Mouse (Mus musculus) heart, embryonic 13.5 days (tissue): ENCODE measurements around the gene Pmf1. TPM values are rescaled to one million over a fixed set of nuclear protein-coding genes. Genes with fewer than 3 reads are reported as not detected.

Source experiments
- microRNA-seq: library from miRNA; unstranded; fragments of <30 nt; microRNA quantifications from one replicate; pipeline ENCODE4, GENCODE M21; 2016
- polyA plus RNA-seq: library from polyadenylated mRNA; unstranded; fragments of >200 nt; fragmentation: Nextera tagmentation; extraction: Ambion mirVana; gene quantifications from 2 replicates; pipeline ENCODE4 v1.2.1, GENCODE M21; 2015

Gene Pmf1
- polyA plus RNA-seq, 1 experiment from 2014 or later, result 112 TPM

Small RNAs within 50 kb of the gene (microRNA-seq; reads per million reads assigned to microRNA genes)
- not detected for gene Mir7011

Other genes starting within 250 kb of the Pmf1 start
- gene Rhbg, start 155.6 kb downstream of the Pmf1 start, polyA plus RNA-seq, result 0.13 and 0.76 TPM in 2 replicates
- gene Gm38392, start 123.1 kb downstream of the Pmf1 start, polyA plus RNA-seq, result 0.79 TPM in 1 of 2 replicates, not detected in the other
- gene Tsacc, start 113.3 kb downstream of the Pmf1 start, polyA plus RNA-seq, result 13.7 and 14.9 TPM in 2 replicates
- gene Cct3, start 113.2 kb downstream of the Pmf1 start, polyA plus RNA-seq, result 400 and 448 TPM in 2 replicates
- gene Glmp, start 85.3 kb downstream of the Pmf1 start, polyA plus RNA-seq, result 160 and 173 TPM in 2 replicates
- gene Tmem79, start 74.2 kb downstream of the Pmf1 start, polyA plus RNA-seq, result 1.6 TPM in 2 replicates
- 43.9 and 44.2 TPM in 2 replicates for gene Smg5, start 74.1 kb downstream of the Pmf1 start, polyA plus RNA-seq
- gene Paqr6, start 45.7 kb downstream of the Pmf1 start, polyA plus RNA-seq, result 2.6 and 3.8 TPM in 2 replicates
- not detected in 2 replicates for gene Bglap3, start 37.6 kb downstream of the Pmf1 start, polyA plus RNA-seq
- not detected in 2 replicates for gene Bglap2, start 31.6 kb downstream of the Pmf1 start, polyA plus RNA-seq
- not detected in 2 replicates for gene Bglap, start 25.9 kb downstream of the Pmf1 start, polyA plus RNA-seq
- gene Slc25a44, start 14.8 kb upstream of the Pmf1 start, polyA plus RNA-seq, result 12.0 and 12.5 TPM in 2 replicates
- 1.3 and 1.7 TPM in 2 replicates for gene Sema4a, start 50.9 kb upstream of the Pmf1 start, polyA plus RNA-seq
- 86.7 and 97.1 TPM in 2 replicates for gene Lmna, start 99.6 kb upstream of the Pmf1 start, polyA plus RNA-seq
- 9.9 and 10.1 TPM in 2 replicates for gene Mex3a, start 122.1 kb upstream of the Pmf1 start, polyA plus RNA-seq
- 1.1 and 1.5 TPM in 2 replicates for gene Rab25, start 138.0 kb upstream of the Pmf1 start, polyA plus RNA-seq
- gene Lamtor2, start 142.7 kb upstream of the Pmf1 start, polyA plus RNA-seq, result 131 and 150 TPM in 2 replicates
- gene Ubqln4, start 143.4 kb upstream of the Pmf1 start, polyA plus RNA-seq, result 33.1 and 34.1 TPM in 2 replicates
- 173 and 202 TPM in 2 replicates for gene Ssr2, start 165.5 kb upstream of the Pmf1 start, polyA plus RNA-seq
- gene Arhgef2, start 195.6 kb upstream of the Pmf1 start, polyA plus RNA-seq, result 73.1 and 73.4 TPM in 2 replicates
- gene Rxfp4, start 242.8 kb upstream of the Pmf1 start, polyA plus RNA-seq, result not detected in 2 replicates